Mouse (Mus musculus) lung, embryonic 15.5 days (tissue): ENCODE measurements around the gene Tnrc6c. TPM values are rescaled to one million over a fixed set of nuclear protein-coding genes. Genes with fewer than 3 reads are reported as not detected.

Source experiments
- ATAC-seq: fragments of 200-750 bp; cut with Nextera tagmentation; 2 replicates; pipeline ENCODE4 v1.8.0; 2017; ENCODE audit warnings: moderate number of reproducible peaks, borderline replicate concordance; ENCODE audit not compliant: low FRiP score, low TSS enrichment; ENCODE audit errors: extremely low read depth
- H3K27ac ChIP-seq: fragments of 300-500 bp; sonication (generic); 2 replicates; pipeline ENCODE4 v1.5.1; 2015; ENCODE audit warnings: moderate library complexity, mild to moderate bottlenecking, inconsistent platforms
- H3K27me3 ChIP-seq: fragments of 300-500 bp; sonication (generic); 2 replicates; pipeline ENCODE4 v1.6.1; 2015; ENCODE audit warnings: inconsistent platforms
- H3K36me3 ChIP-seq: fragments of 300-500 bp; sonication (generic); 2 replicates; pipeline ENCODE4 v1.6.1; 2015; ENCODE audit warnings: inconsistent platforms
- H3K4me1 ChIP-seq: fragments of 300-500 bp; sonication (generic); 2 replicates; pipeline ENCODE4 v1.6.1; 2015; ENCODE audit warnings: inconsistent platforms
- H3K4me2 ChIP-seq: fragments of 300-500 bp; sonication (generic); 2 replicates; pipeline ENCODE4 v1.6.1; 2015; ENCODE audit warnings: inconsistent platforms, mild to moderate bottlenecking, moderate library complexity
- H3K4me3 ChIP-seq: fragments of 300-500 bp; sonication (generic); 2 replicates; pipeline ENCODE4 v1.5.1; 2015; ENCODE audit warnings: mild to moderate bottlenecking, inconsistent platforms
- H3K9ac ChIP-seq: fragments of 300-500 bp; sonication (generic); 2 replicates; pipeline ENCODE4 v1.6.1; 2015; ENCODE audit warnings: inconsistent platforms
- H3K9me3 ChIP-seq: fragments of 300-500 bp; sonication (generic); 2 replicates; pipeline ENCODE4 v1.6.1; 2016; ENCODE audit warnings: inconsistent platforms
- WGBS: fragments of 180-500 bp; shearing (Covaris S2); methylation state at CpG from one replicate; pipeline ENCODE4 v1.1.7; 2015; 5-methylcytosine and 5-hydroxymethylcytosine counted together
- polyA plus RNA-seq: library from polyadenylated mRNA; unstranded; fragments of >200 nt; fragmentation: Nextera tagmentation; extraction: Ambion mirVana; gene quantifications from 2 replicates; pipeline ENCODE4 v1.2.1, GENCODE M21; 2015

Gene Tnrc6c
- polyA plus RNA-seq, 1 experiment from 2014 or later, result 10.7 TPM

GRCm38 (mm10) chr11:117712065-117712464 is 58.0 kb downstream of the Tnrc6c start:
- Histone ChIP-seq H3K4me3 (no peak overlapping the region), H3K9me3 (no peaks in the 10 kb centered on the region), H3K9ac (no peak overlapping the region), H3K27ac (no peak overlapping the region), H3K4me2 (no peak overlapping the region), H3K36me3 (peaks cover 19% of the 10 kb centered on the region), H3K4me1 (no peaks in the 10 kb centered on the region), H3K27me3 (no peaks in the 10 kb centered on the region)
- WGBS, result 86% methylated on average over 1 of the region's 1 CpGs
- ATAC-seq, result no peak

- Histone ChIP-seq H3K27ac (no peak overlapping the region), H3K4me2 (no peak overlapping the region), H3K4me1 (no peaks in the 10 kb centered on the region), H3K9me3 (no peaks in the 10 kb centered on the region), H3K36me3 (peaks cover 26% of the 10 kb centered on the region), H3K9ac (no peak overlapping the region), H3K4me3 (no peak overlapping the region), H3K27me3 (no peaks in the 10 kb centered on the region)
- 89% methylated on average over 6 of the region's 6 CpGs for WGBS
- no peak for ATAC-seq
Measured at GRCm38 (mm10) chr11:117713375-117713774, 59.3 kb downstream of the Tnrc6c start.

- no peak overlapping the region for H3K9ac ChIP-seq
- WGBS, result 78% methylated on average over 3 of the region's 3 CpGs
- no peaks in the 10 kb centered on the region for H3K4me1 ChIP-seq
- no peak overlapping the region for H3K27ac ChIP-seq
- H3K9me3 ChIP-seq, result no peaks in the 10 kb centered on the region
- ATAC-seq, result no peak
- H3K4me2 ChIP-seq, result no peak overlapping the region
- no peak overlapping the region for H3K4me3 ChIP-seq
- H3K36me3 ChIP-seq, result peaks cover 58% of the 10 kb centered on the region
- H3K27me3 ChIP-seq, result no peaks in the 10 kb centered on the region
Measured at GRCm38 (mm10) chr11:117718838-117719237, 64.7 kb downstream of the Tnrc6c start.

DNA sequence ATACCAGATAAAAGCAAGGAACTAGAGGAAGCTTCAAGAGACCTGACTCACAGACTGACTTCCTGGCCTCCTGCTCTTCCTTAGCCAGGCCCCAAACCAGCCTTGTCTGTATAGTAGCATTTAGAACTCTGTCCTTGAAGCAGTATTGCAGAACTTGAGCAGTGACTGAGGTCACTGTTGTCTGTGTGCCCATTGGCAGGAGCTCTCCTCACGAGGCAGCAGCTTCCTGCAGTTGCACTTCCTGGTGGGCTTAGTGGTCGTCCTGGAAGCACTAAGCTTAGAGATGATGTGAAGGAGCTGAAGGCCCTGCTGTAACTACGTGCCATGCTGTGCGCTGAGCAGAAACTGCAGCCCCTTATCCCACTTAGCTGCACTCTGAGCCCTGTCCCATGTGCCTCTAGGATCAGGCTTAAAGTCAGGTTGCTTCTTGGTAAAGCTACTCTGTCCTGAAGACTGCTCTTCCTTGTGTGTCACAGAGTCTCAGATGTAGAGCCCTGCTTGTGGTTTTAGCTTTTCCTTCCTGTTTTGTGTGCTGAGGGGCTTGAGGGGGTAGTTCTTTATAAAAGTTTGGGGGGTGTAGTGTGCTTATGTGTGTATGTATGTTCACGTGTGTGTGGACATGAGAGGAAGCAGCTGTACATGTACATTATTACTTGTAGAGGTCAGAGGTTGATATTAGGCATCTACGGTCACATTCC is 70.7 kb downstream of the Tnrc6c start:
- H3K4me2 ChIP-seq, result no peak overlapping the region
- no peaks in the 10 kb centered on the region for H3K27me3 ChIP-seq
- 75% methylated on average over 6 of the region's 6 CpGs for WGBS
- H3K4me1 ChIP-seq, result peaks cover 7% of the 10 kb centered on the region; the same call in 1 of the 2 replicates
- no peaks in the 10 kb centered on the region for H3K9me3 ChIP-seq
- H3K27ac ChIP-seq, result no peak overlapping the region
- peaks cover 30% of the 10 kb centered on the region for H3K36me3 ChIP-seq
- no peak overlapping the region for H3K4me3 ChIP-seq
- no peak overlapping the region for H3K9ac ChIP-seq
- no peak for ATAC-seq

- no peak overlapping the region for H3K9ac ChIP-seq
- H3K36me3 ChIP-seq, result peaks cover 9% of the 10 kb centered on the region
- peaks cover 10% of the 10 kb centered on the region; the same call in 1 of the 2 replicates for H3K4me1 ChIP-seq
- WGBS, result 88% methylated on average over 4 of the region's 4 CpGs
- H3K4me3 ChIP-seq, result no peak overlapping the region
- H3K27ac ChIP-seq, result no peak overlapping the region
- no peak for ATAC-seq
- H3K4me2 ChIP-seq, result no peak overlapping the region
- H3K9me3 ChIP-seq, result no peaks in the 10 kb centered on the region
- H3K27me3 ChIP-seq, result no peaks in the 10 kb centered on the region
Measured at GRCm38 (mm10) chr11:117727031-117727430, 72.9 kb downstream of the Tnrc6c start.

- WGBS, result 90% methylated on average over 5 of the region's 5 CpGs
- Histone ChIP-seq H3K9me3 (no peaks in the 10 kb centered on the region), H3K27me3 (no peaks in the 10 kb centered on the region), H3K36me3 (no peaks in the 10 kb centered on the region), H3K4me1 (peaks cover 10% of the 10 kb centered on the region; the same call in 1 of the 2 replicates), H3K4me2 (no peak overlapping the region), H3K4me3 (no peak overlapping the region), H3K27ac (no peak overlapping the region), H3K9ac (no peak overlapping the region)
- no peak for ATAC-seq
Measured at GRCm38 (mm10) chr11:117728245-117728644, 74.2 kb downstream of the Tnrc6c start.

DNA sequence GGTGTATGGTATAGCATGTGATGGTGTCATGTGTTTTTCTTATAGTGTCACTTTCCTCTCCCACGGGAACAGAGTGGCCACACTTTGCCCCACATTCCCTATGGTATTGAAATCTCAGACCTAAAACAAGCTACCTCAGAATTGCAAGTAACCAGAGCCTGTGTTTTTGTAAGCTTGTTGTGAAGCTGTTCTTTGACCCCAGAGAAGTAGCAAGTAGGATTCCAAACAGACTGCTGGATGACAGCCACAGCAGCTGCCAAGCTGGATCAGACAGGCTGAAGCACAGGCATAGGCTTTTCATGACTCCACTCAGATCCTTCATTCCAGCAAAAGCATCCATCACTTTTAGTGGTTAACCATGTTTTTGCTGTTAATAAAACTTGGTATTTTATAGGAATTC is 74.8 kb downstream of the Tnrc6c start:
- H3K36me3 ChIP-seq, result peaks cover 4% of the 10 kb centered on the region; the same call in 1 of the 2 replicates
- H3K9me3 ChIP-seq, result no peaks in the 10 kb centered on the region
- H3K9ac ChIP-seq, result no peak overlapping the region
- H3K4me2 ChIP-seq, result no peak overlapping the region
- no peaks in the 10 kb centered on the region for H3K27me3 ChIP-seq
- H3K27ac ChIP-seq, result no peak overlapping the region
- no peak for ATAC-seq
- H3K4me1 ChIP-seq, result peaks cover 10% of the 10 kb centered on the region; the same call in 1 of the 2 replicates
- WGBS, result 50% methylated on average over 1 of the region's 1 CpGs
- no peak overlapping the region for H3K4me3 ChIP-seq

GRCm38 (mm10) chr11:117729341-117729740 is 75.3 kb downstream of the Tnrc6c start:
- H3K9me3 ChIP-seq, result no peaks in the 10 kb centered on the region
- ATAC-seq, result no peak
- H3K27ac ChIP-seq, result no peak overlapping the region
- H3K4me2 ChIP-seq, result no peak overlapping the region
- no peak overlapping the region for H3K9ac ChIP-seq
- H3K27me3 ChIP-seq, result no peaks in the 10 kb centered on the region
- WGBS, result 75% methylated on average over 3 of the region's 3 CpGs
- peaks cover 4% of the 10 kb centered on the region; the same call in 1 of the 2 replicates for H3K36me3 ChIP-seq
- H3K4me3 ChIP-seq, result no peak overlapping the region
- peaks cover 10% of the 10 kb centered on the region; the same call in 1 of the 2 replicates for H3K4me1 ChIP-seq

DNA sequence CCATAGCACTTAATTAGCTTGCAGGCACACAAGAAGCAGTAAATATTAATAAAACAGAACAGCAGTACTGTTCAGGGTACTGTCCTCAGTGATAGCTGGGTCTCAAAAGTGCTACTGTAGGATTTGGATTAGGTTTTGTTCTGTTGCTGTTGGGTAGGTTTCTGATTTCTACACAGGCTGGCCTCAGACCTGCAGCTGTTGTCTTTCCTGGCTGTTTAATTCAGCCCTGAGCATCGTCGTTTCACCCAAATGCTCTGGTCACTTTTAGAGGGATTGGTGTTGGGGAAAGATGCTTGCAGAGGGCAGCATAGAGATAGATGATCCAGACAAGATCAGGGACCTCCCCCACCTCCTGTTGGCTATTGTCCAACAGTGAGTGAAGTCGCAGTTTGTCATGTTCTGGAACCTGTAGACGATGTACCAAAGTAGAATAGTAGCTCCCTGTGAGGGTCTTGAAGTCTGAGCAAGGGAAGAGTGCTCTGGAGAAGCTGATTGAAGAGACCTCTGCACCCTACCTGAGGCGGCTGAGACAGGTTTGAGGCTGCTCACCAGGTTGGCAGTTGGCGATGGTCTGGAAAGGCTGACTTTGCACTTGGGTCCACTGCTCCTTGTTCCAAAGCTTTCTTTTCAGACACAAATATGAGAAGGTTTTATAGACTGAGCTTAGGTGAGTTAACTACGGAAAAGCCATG is 75.9 kb downstream of the Tnrc6c start:
- no peak for ATAC-seq
- no peak overlapping the region for H3K27ac ChIP-seq
- WGBS, result 67% methylated on average over 7 of the region's 7 CpGs
- H3K4me1 ChIP-seq, result peaks cover 10% of the 10 kb centered on the region; the same call in 1 of the 2 replicates
- H3K36me3 ChIP-seq, result peaks cover 4% of the 10 kb centered on the region; the same call in 1 of the 2 replicates
- no peaks in the 10 kb centered on the region for H3K27me3 ChIP-seq
- H3K9me3 ChIP-seq, result no peaks in the 10 kb centered on the region
- H3K4me3 ChIP-seq, result no peak overlapping the region
- no peak overlapping the region for H3K4me2 ChIP-seq
- no peak overlapping the region for H3K9ac ChIP-seq

GRCm38 (mm10) chr11:117730490-117730838 is 76.4 kb downstream of the Tnrc6c start:
- H3K9ac ChIP-seq, result no peak overlapping the region
- no peak for ATAC-seq
- H3K27ac ChIP-seq, result no peak overlapping the region

GRCm38 (mm10) chr11:117731470-117731869 is 77.4 kb downstream of the Tnrc6c start:
- H3K27ac ChIP-seq, result no peak overlapping the region
- no peak overlapping the region for H3K4me2 ChIP-seq
- ATAC-seq, result no peak
- no peaks in the 10 kb centered on the region for H3K9me3 ChIP-seq
- H3K4me3 ChIP-seq, result no peak overlapping the region
- WGBS, result 84% methylated on average over 7 of the region's 7 CpGs
- H3K27me3 ChIP-seq, result no peaks in the 10 kb centered on the region
- peaks cover 10% of the 10 kb centered on the region; the same call in 1 of the 2 replicates for H3K4me1 ChIP-seq
- peaks cover 13% of the 10 kb centered on the region for H3K36me3 ChIP-seq
- no peak overlapping the region for H3K9ac ChIP-seq

More at GRCm38 (mm10) chr11:117730490-117730838, 76.4 kb downstream of the Tnrc6c start:
- H3K9me3 ChIP-seq, result no peaks in the 10 kb centered on the region
- H3K4me2 ChIP-seq, result no peak overlapping the region
- 77% methylated on average over 4 of the region's 4 CpGs for WGBS
- no peaks in the 10 kb centered on the region for H3K27me3 ChIP-seq
- H3K4me1 ChIP-seq, result peaks cover 10% of the 10 kb centered on the region; the same call in 1 of the 2 replicates
- H3K4me3 ChIP-seq, result no peak overlapping the region
- H3K36me3 ChIP-seq, result peaks cover 4% of the 10 kb centered on the region; the same call in 1 of the 2 replicates

GRCm38 (mm10) chr11:117736037-117736689 is 82.1 kb downstream of the Tnrc6c start:
- Histone ChIP-seq H3K27me3 (no peaks in the 10 kb centered on the region), H3K9me3 (no peaks in the 10 kb centered on the region), H3K4me3 (no peak overlapping the region), H3K4me2 (no peak overlapping the region), H3K4me1 (no peaks in the 10 kb centered on the region), H3K27ac (no peak overlapping the region), H3K36me3 (peaks cover 55% of the 10 kb centered on the region), H3K9ac (no peak overlapping the region)
- WGBS, result 57% methylated on average over 5 of the region's 5 CpGs
- ATAC-seq, result no peak
